In the genomic region with DNA sequence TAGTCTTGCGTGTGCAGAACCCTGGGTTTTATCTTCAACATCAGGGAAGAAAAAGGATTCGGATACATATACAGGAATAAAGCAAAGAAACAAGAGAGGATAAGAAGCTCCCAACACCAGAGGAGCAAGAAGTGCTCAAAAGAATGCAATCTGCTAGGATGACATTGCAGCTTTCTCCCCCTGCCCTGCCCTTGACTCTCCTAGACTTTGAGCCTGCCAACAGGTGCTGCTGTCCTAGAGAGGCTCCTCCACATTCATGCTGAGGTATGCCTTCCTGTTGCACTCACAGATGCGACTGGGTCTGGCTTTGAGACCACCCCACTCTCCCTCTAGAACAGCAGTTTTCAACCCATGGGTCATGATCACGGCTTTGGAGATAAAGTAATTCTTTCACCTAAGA, we compare ENCODE assay signal across 10 mouse cellular contexts.
DNase-seq lines count a peak whose midpoint lies in the region; ATAC-seq and TF ChIP-seq lines count a peak whose summit lies in the region.
"Had no signal": no experiment of that assay in that cellular context is flagged by ENCODE, and none has a peak within 500 bp of the region (broad histone marks: within the 10 kb centered on the region; RNA-seq: fewer than 3 reads in every experiment).

No protein-coding gene starts in this region.

- H3K4me1 ChIP-seq in kidney, embryonic 15.5 days = peaks cover 98% of the 10 kb centered on the region
- H3K4me1 ChIP-seq in thymus, adult 2 months (replicated peaks; ENCODE audit: control insufficient read depth, insufficient read depth, low read length) = peaks cover 72% of the 10 kb centered on the region

- H3K36me3 ChIP-seq in kidney, embryonic 15.5 days = no peaks in the 10 kb centered on the region
- no peaks in the 10 kb centered on the region for H3K36me3 ChIP-seq in thymus, adult 2 months (ENCODE audit: control insufficient read depth, insufficient read depth, low read length)

- H3K9me3 ChIP-seq in kidney, embryonic 15.5 days (replicated peaks) = no peaks in the 10 kb centered on the region
- H3K9me3 ChIP-seq: midbrain, embryonic 10.5 days had no signal

- DNase-seq in gastrocnemius, adult 2 months = no peak
- no peak for DNase-seq in gastrocnemius, postnatal 25 days
- DNase-seq in kidney, postnatal 36 days = no peak
- peak; percentile 52 for DNase-seq in thymus, adult 2 months
- DNase-seq in thymus, adult 18-20 months = no peak
- DNase-seq in yolk sac, embryonic 10.5 days (ENCODE audit: low spot score) = peak; percentile 39
- no peak for DNase-seq in cerebellum, postnatal 14 days

- no peak overlapping the region for H3K4me3 ChIP-seq in gastrocnemius, adult 2 months
- H3K4me3 ChIP-seq in kidney, embryonic 15.5 days (replicated peaks) = no peak overlapping the region
- H3K4me3 ChIP-seq in thymus, adult 2 months (ENCODE audit: control insufficient read depth, insufficient read depth, low read length) = no peak overlapping the region
- H3K4me3 ChIP-seq: midbrain, embryonic 10.5 days had no signal

- H3K27me3 ChIP-seq in kidney, embryonic 15.5 days = no peaks in the 10 kb centered on the region
- no peaks in the 10 kb centered on the region for H3K27me3 ChIP-seq in thymus, adult 2 months (ENCODE audit: control insufficient read depth, insufficient read depth, low read length)

- H3K27ac ChIP-seq in gastrocnemius, adult 2 months = peak overlapping the region; percentile 85
- peak overlapping the region; percentile 81 for H3K27ac ChIP-seq in kidney, embryonic 15.5 days
- peak overlapping the region; percentile 87 for H3K27ac ChIP-seq in thymus, adult 2 months (ENCODE audit: control insufficient read depth, insufficient read depth, low read length)
- H3K27ac ChIP-seq: midbrain, embryonic 10.5 days had no signal

- no peak for TF ChIP-seq CTCF in gastrocnemius, adult 2 months (IDR thresholded peaks at IDR 0.05)
- no peak for TF ChIP-seq CTCF in thymus, adult 2 months (IDR thresholded peaks at IDR 0.05; ENCODE audit: borderline replicate concordance, control insufficient read depth, extremely low read depth, insufficient read depth, low read length, poor library complexity)

- no peak overlapping the region for H3K9ac ChIP-seq in kidney, embryonic 15.5 days

- no peak overlapping the region for H3K4me2 ChIP-seq in kidney, embryonic 15.5 days

- intact Hi-C loops in gastrocnemius, adult 2 months (cut with DNase I) = loop anchor here (5.0 kb wide), 1 partner anchor 64 kb away; no protein-coding TSS in a partner anchor

- ATAC-seq in kidney, embryonic 15.5 days (replicated peaks; ENCODE audit: low FRiP score) = no peak
- ATAC-seq: activated CD4-positive, CD25-positive, alpha-beta regulatory T cell, adult 4 months had no signal

- TF ChIP-seq POLR2A in thymus, adult 2 months (IDR thresholded peaks at IDR 0.05; ENCODE audit: control insufficient read depth, extremely low read depth, insufficient read depth, low read length, poor library complexity) = no peak

- 69% methylated on average over 4 of the region's 4 CpGs for WGBS in kidney, embryonic 15.5 days
- 63% methylated on average over 4 of the region's 4 CpGs for WGBS in thymus, adult 2 months

Comparison
In these comparisons a context has a peak if more than half of its experiments do, and no peak if none do; other contexts are left out.
1. DNase-seq: peak in thymus, adult 2 months (single experiment) and yolk sac, embryonic 10.5 days (single experiment); none in gastrocnemius, adult 2 months (single experiment), gastrocnemius, postnatal 25 days (single experiment), kidney, postnatal 36 days (0 of 2), thymus, adult 18-20 months (0 of 2) and cerebellum, postnatal 14 days (0 of 2).
2. Peak in every context shown above with its lines, with median percentiles within 50 percentile points of each other: H3K27ac ChIP-seq.